16 mouse cellular contexts compared by ENCODE assay signal in the genomic region with DNA sequence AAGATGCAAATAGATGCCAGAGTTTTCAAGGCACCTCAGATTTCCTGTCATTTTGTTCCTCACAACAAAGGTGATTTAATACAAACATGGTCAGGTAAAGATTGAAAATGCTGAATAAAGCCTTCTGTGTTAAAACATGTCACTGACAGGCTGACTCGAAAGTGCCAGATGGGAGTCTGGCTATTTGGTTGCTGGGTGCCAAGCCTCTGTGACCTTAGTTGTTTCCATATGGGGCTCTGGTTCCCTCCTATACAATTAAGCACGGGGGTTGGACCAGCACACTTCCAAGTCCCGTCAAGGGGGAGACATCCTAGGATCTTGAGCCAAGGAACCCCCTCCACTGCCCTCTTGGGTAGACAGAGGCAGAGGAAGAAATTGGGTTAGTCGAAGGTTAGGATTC.
"Had no signal": no experiment of that assay in that cellular context is flagged by ENCODE, and none has a peak within 500 bp of the region (broad histone marks: within the 10 kb centered on the region; RNA-seq: fewer than 3 reads in every experiment).

No protein-coding gene starts in this region.

- H3K9me3 ChIP-seq: limb, embryonic 15.5 days; liver, embryonic 12.5 days; neural tube, embryonic 13.5 days had no signal

- DNase-seq: kidney, adult 9 months; kidney, postnatal 36 days; lung, embryonic 14.5 days; lung, postnatal 10 days; lung, postnatal 4 days; retina, postnatal 1 day; right cerebral cortex, postnatal 4 days; spleen, adult 18-20 months; thymus, adult 18-20 months; thymus, postnatal 14 days had no signal

- H3K36me3 ChIP-seq: limb, embryonic 15.5 days; liver, embryonic 12.5 days; midbrain, embryonic 13.5 days; neural tube, embryonic 13.5 days had no signal

- ATAC-seq: intestine, postnatal 0 days; liver, embryonic 12.5 days; midbrain, embryonic 13.5 days had no signal

- H3K9ac ChIP-seq: limb, embryonic 15.5 days; liver, embryonic 12.5 days; lung, embryonic 14.5 days; midbrain, embryonic 13.5 days; neural tube, embryonic 13.5 days had no signal

- H3K27ac ChIP-seq: kidney, postnatal 0 days; limb, embryonic 15.5 days; liver, embryonic 12.5 days; midbrain, embryonic 13.5 days; neural tube, embryonic 13.5 days had no signal

- H3K4me3 ChIP-seq: limb, embryonic 15.5 days; liver, embryonic 12.5 days; midbrain, embryonic 13.5 days; neural tube, embryonic 13.5 days had no signal

- H3K4me2 ChIP-seq: limb, embryonic 15.5 days; liver, embryonic 12.5 days; lung, embryonic 14.5 days; midbrain, embryonic 13.5 days; neural tube, embryonic 13.5 days had no signal
